Mouse (Mus musculus): ENCODE measurements around the gene Prss32.

The Prss32 gene

GRCm38 (mm10) chr17:23843812-23844273 is at the start of gene Prss32, which contains the start of gene Prss41:
Prss32 (plus strand) TSS chr17:23843855.
Prss41 (minus strand) TSS chr17:23844172.
- peak; percentile 75 to 80 for DNase-seq

- no peak for DNase-seq
These were observed 48.3 kb upstream of the Prss32 start for GRCm38 (mm10) chr17:23795323-23795722.

- no peak for DNase-seq
These were observed 46.3 kb upstream of the Prss32 start for GRCm38 (mm10) chr17:23797316-23797715.

GRCm38 (mm10) chr17:23801627-23802026 is 42.0 kb upstream of the Prss32 start:
- no peak for DNase-seq

- peak; percentile 97 to 99 for DNase-seq
These were observed 40.8 kb upstream of the Prss32 start for GRCm38 (mm10) chr17:23802746-23803365.

GRCm38 (mm10) chr17:23803366-23804041 is 40.2 kb upstream of the Prss32 start:
- DNase-seq = peak; percentile 88 to 94

GRCm38 (mm10) chr17:23804426-23805085 is 39.1 kb upstream of the Prss32 start:
- no peak for DNase-seq

- DNase-seq = peak; percentile 69 to 81
These were observed 36.8 kb upstream of the Prss32 start for GRCm38 (mm10) chr17:23806867-23807266.

- no peak for DNase-seq
These were observed 35.7 kb upstream of the Prss32 start for GRCm38 (mm10) chr17:23807918-23808317.

GRCm38 (mm10) chr17:23815641-23816040 is 28.0 kb upstream of the Prss32 start:
- no peak for DNase-seq

- no peak for DNase-seq
These were observed 25.1 kb upstream of the Prss32 start for GRCm38 (mm10) chr17:23818579-23818978.

- peak in 1 of 2 experiments; percentile 18 for DNase-seq
These were observed 24.4 kb upstream of the Prss32 start for GRCm38 (mm10) chr17:23819235-23819634.

GRCm38 (mm10) chr17:23820731-23821130 is 22.9 kb upstream of the Prss32 start:
- no peak for DNase-seq

- peak in 1 of 2 experiments; percentile 17 for DNase-seq
These were observed 21.6 kb upstream of the Prss32 start for GRCm38 (mm10) chr17:23822094-23822493.

- DNase-seq = peak in 1 of 2 experiments; percentile 44
These were observed 20.6 kb upstream of the Prss32 start for GRCm38 (mm10) chr17:23823018-23823417.

- no peak for DNase-seq
These were observed 20.0 kb upstream of the Prss32 start for GRCm38 (mm10) chr17:23823614-23824013.

GRCm38 (mm10) chr17:23825591-23825990 is 18.1 kb upstream of the Prss32 start:
- no peak for DNase-seq

GRCm38 (mm10) chr17:23828271-23829001 is 15.2 kb upstream of the Prss32 start:
- DNase-seq = peak; percentile 69 to 82

GRCm38 (mm10) chr17:23829064-23829619 is 14.5 kb upstream of the Prss32 start, which contains the start of gene Elob:
Elob (minus strand) TSS chr17:23829136.
- DNase-seq = peak; percentile 88 to 93

GRCm38 (mm10) chr17:23831201-23831600 is 12.5 kb upstream of the Prss32 start:
- DNase-seq = no peak

GRCm38 (mm10) chr17:23836006-23836575 is 7.6 kb upstream of the Prss32 start, which contains the start of gene Prss33:
Prss33 (minus strand) TSS chr17:23836056.
- DNase-seq = no peak

GRCm38 (mm10) chr17:23841145-23841544 is 2.5 kb upstream of the Prss32 start:
- DNase-seq = peak; percentile 79 to 81

Measured in kidney, postnatal 4 days (tissue).